Mouse (Mus musculus) kidney, postnatal 4 days (tissue): ENCODE measurements around the gene Srsf12.

ENCODE experiments used
- DNase-seq, 2 experiments: peaks; one replicate each; pipeline ENCODE4 v3.0.0; 2021; ENCODE audit warnings: mixed read lengths in 2 of 2

Srsf12 gene

GRCm38 (mm10) chr4:33208881-33209841 lies at the start of gene Srsf12:
Gene Srsf12 (plus strand): TSS chr4:33208991.
- DNase-seq, result peak; percentile 42 to 57

GRCm38 (mm10) chr4:33183477-33183876 lies 25.3 kb upstream of the Srsf12 start:
- DNase-seq, result no peak

GRCm38 (mm10) chr4:33188164-33188563 lies 20.6 kb upstream of the Srsf12 start:
- DNase-seq, result peak; percentile 47 to 67

GRCm38 (mm10) chr4:33188781-33189734 lies 19.7 kb upstream of the Srsf12 start:
- peak; percentile 85 to 91 for DNase-seq

- DNase-seq, result no peak
These were observed 19.1 kb upstream of the Srsf12 start, which contains the start of gene Pm20d2 for GRCm38 (mm10) chr4:33189735-33190036. Gene Pm20d2 (minus strand): TSS chr4:33189737.

- DNase-seq, result no peak
These were observed 10.7 kb upstream of the Srsf12 start for GRCm38 (mm10) chr4:33198117-33198516.

GRCm38 (mm10) chr4:33204682-33205081 lies 4.1 kb upstream of the Srsf12 start:
- DNase-seq, result peak; percentile 71 to 74

- DNase-seq, result no peak
These were observed 1.2 kb upstream of the Srsf12 start for GRCm38 (mm10) chr4:33207551-33207950.

GRCm38 (mm10) chr4:33221847-33222246 lies 13.1 kb downstream of the Srsf12 start:
- DNase-seq, result no peak

- DNase-seq, result no peak
These were observed 15.3 kb downstream of the Srsf12 start for GRCm38 (mm10) chr4:33224003-33224675.

GRCm38 (mm10) chr4:33227164-33227563 lies 18.4 kb downstream of the Srsf12 start:
- DNase-seq, result no peak

- no peak for DNase-seq
These were observed 20.8 kb downstream of the Srsf12 start for GRCm38 (mm10) chr4:33229639-33230038.

- DNase-seq, result no peak
These were observed 22.1 kb downstream of the Srsf12 start for GRCm38 (mm10) chr4:33230881-33231280.

GRCm38 (mm10) chr4:33242536-33242935 lies 33.7 kb downstream of the Srsf12 start:
- DNase-seq, result peak; percentile 25 to 48

- DNase-seq, result no peak
These were observed 34.4 kb downstream of the Srsf12 start for GRCm38 (mm10) chr4:33243016-33243758.

- no peak for DNase-seq
These were observed 35.1 kb downstream of the Srsf12 start for GRCm38 (mm10) chr4:33243921-33244320.

- DNase-seq, result no peak
These were observed 37.1 kb downstream of the Srsf12 start for GRCm38 (mm10) chr4:33245853-33246395.

GRCm38 (mm10) chr4:33247479-33248053 lies 38.8 kb downstream of the Srsf12 start:
- DNase-seq, result peak; percentile 100

GRCm38 (mm10) chr4:33248062-33248889 lies 39.5 kb downstream of the Srsf12 start:
- DNase-seq, result peak; percentile 99 to 100

- DNase-seq, result peak; percentile 25 to 40
These were observed 40.1 kb downstream of the Srsf12 start for GRCm38 (mm10) chr4:33248915-33249314.
